In genomic region chr5:111054848-111055428, GRCm38 (mm10) we compare ENCODE assay signal across 12 mouse cellular contexts.
DNase-seq lines count a peak whose midpoint lies in the region; ATAC-seq and TF ChIP-seq lines count a peak whose summit lies in the region.
"Had no signal": no experiment of that assay in that cellular context is flagged by ENCODE, and none has a peak within 500 bp of the region (broad histone marks: within the 10 kb centered on the region; RNA-seq: fewer than 3 reads in every experiment).

No protein-coding gene starts in this region.

- peak overlapping the region; percentile 15; the same call in 1 of the 2 replicates for H3K4me2 ChIP-seq in kidney, postnatal 0 days (ENCODE audit: low read length)
- peak overlapping the region; percentile 23; the same call in 1 of the 2 replicates for H3K4me2 ChIP-seq in intestine, embryonic 16.5 days (ENCODE audit: low read depth, low read length)
- H3K4me2 ChIP-seq in neural tube, embryonic 15.5 days: peak overlapping the region; percentile 49

- no peak overlapping the region for H3K9ac ChIP-seq in kidney, postnatal 0 days (ENCODE audit: low read depth, low read length)
- H3K9ac ChIP-seq in intestine, embryonic 16.5 days (ENCODE audit: low read depth, low read length): no peak overlapping the region
- no peak overlapping the region for H3K9ac ChIP-seq in neural tube, embryonic 15.5 days (replicated peaks)

- no peaks in the 10 kb centered on the region for H3K27me3 ChIP-seq in kidney, postnatal 0 days (ENCODE audit: insufficient read depth, low read length)
- H3K27me3 ChIP-seq in forebrain, embryonic 10.5 days (ENCODE audit: poor library complexity, severe bottlenecking): 0 out of 2 replicates have a peak, but pooled peaks cover 4% of the 10 kb centered on the region
- H3K27me3 ChIP-seq in intestine, embryonic 16.5 days (replicated peaks; ENCODE audit: control insufficient read depth, insufficient read depth, low read length): no peaks in the 10 kb centered on the region
- no peaks in the 10 kb centered on the region for H3K27me3 ChIP-seq in neural tube, embryonic 15.5 days (replicated peaks)

- WGBS in kidney, postnatal 0 days: 56% methylated on average over 17 of the region's 17 CpGs
- WGBS in forebrain, embryonic 10.5 days: 79% methylated on average over 17 of the region's 17 CpGs
- WGBS in intestine, embryonic 16.5 days: 41% methylated on average over 17 of the region's 17 CpGs
- 25% methylated on average over 17 of the region's 17 CpGs for WGBS in neural tube, embryonic 15.5 days

- TF ChIP-seq CTCF in kidney, postnatal 0 days (IDR thresholded peaks at IDR 0.05; ENCODE audit: low read depth): no peak

- H3K27ac ChIP-seq in kidney, postnatal 0 days: no peak overlapping the region
- peak overlapping the region; percentile 26; the same call in 1 of the 2 replicates for H3K27ac ChIP-seq in forebrain, embryonic 10.5 days
- no peak overlapping the region for H3K27ac ChIP-seq in intestine, embryonic 16.5 days (ENCODE audit: low read length)
- peak overlapping the region; percentile 81 for H3K27ac ChIP-seq in neural tube, embryonic 15.5 days (replicated peaks)

- ATAC-seq in kidney, postnatal 0 days (replicated peaks; ENCODE audit: low FRiP score, low read depth): no peak
- no peak for ATAC-seq in intestine, embryonic 16.5 days
- no peak for ATAC-seq in neural tube, embryonic 15.5 days (ENCODE audit: low FRiP score)
- ATAC-seq: activated CD4-positive, CD25-positive, alpha-beta regulatory T cell, adult 4 months; CD4-positive, CD25-positive, alpha-beta regulatory T cell, adult 4 months; inflammation-experienced regulatory T-cells, adult 6 months had no signal

- DNase-seq in kidney, postnatal 0 days (ENCODE audit: low spot score): no peak
- DNase-seq in kidney, postnatal 4 days: no peak
- no peak for DNase-seq in forebrain, embryonic 10.5 days (ENCODE audit: extremely low spot score, low spot score)
- no peak for DNase-seq in ovary, postnatal 10 days (ENCODE audit: low spot score)
- DNase-seq in layer of hippocampus, adult 9-11 months: no peak
- no peak for DNase-seq in heart, adult 11 months
- DNase-seq: cerebellum, adult 2 months had no signal

- no peaks in the 10 kb centered on the region for H3K36me3 ChIP-seq in kidney, postnatal 0 days (ENCODE audit: insufficient read depth, low read length)
- 0 out of 2 replicates have a peak, but pooled peaks cover 3% of the 10 kb centered on the region for H3K36me3 ChIP-seq in forebrain, embryonic 10.5 days (replicated peaks)
- no peaks in the 10 kb centered on the region for H3K36me3 ChIP-seq in intestine, embryonic 16.5 days (ENCODE audit: control insufficient read depth, insufficient read depth, low read length)
- H3K36me3 ChIP-seq in neural tube, embryonic 15.5 days: no peaks in the 10 kb centered on the region

- H3K4me1 ChIP-seq in kidney, postnatal 0 days (replicated peaks; ENCODE audit: insufficient read depth, low read length): peaks cover 16% of the 10 kb centered on the region
- H3K4me1 ChIP-seq in forebrain, embryonic 10.5 days: peaks cover 59% of the 10 kb centered on the region
- H3K4me1 ChIP-seq in intestine, embryonic 16.5 days (ENCODE audit: control insufficient read depth, insufficient read depth, low read length): peaks cover 9% of the 10 kb centered on the region
- H3K4me1 ChIP-seq in neural tube, embryonic 15.5 days: peaks cover 67% of the 10 kb centered on the region

- H3K9me3 ChIP-seq in kidney, postnatal 0 days (replicated peaks; ENCODE audit: low read length): no peaks in the 10 kb centered on the region
- H3K9me3 ChIP-seq in forebrain, embryonic 10.5 days: 0 out of 2 replicates have a peak, but pooled peaks cover 4% of the 10 kb centered on the region
- H3K9me3 ChIP-seq in intestine, embryonic 16.5 days (ENCODE audit: control insufficient read depth, low read length): no peaks in the 10 kb centered on the region
- H3K9me3 ChIP-seq in neural tube, embryonic 15.5 days (replicated peaks): no peaks in the 10 kb centered on the region

- no peak overlapping the region for H3K4me3 ChIP-seq in kidney, postnatal 0 days (replicated peaks; ENCODE audit: low read depth, low read length)
- no peak overlapping the region for H3K4me3 ChIP-seq in forebrain, embryonic 10.5 days
- no peak overlapping the region for H3K4me3 ChIP-seq in intestine, embryonic 16.5 days (ENCODE audit: low read length)
- H3K4me3 ChIP-seq in neural tube, embryonic 15.5 days (replicated peaks): no peak overlapping the region; the same call in 1 of the 2 replicates

Comparison
In these comparisons a context has a peak if more than half of its experiments do, and no peak if none do; other contexts are left out.
1. H3K27ac ChIP-seq: peak in forebrain, embryonic 10.5 days (single experiment) and neural tube, embryonic 15.5 days (single experiment); none in kidney, postnatal 0 days (single experiment) and intestine, embryonic 16.5 days (single experiment).
2. Peak in every context shown above with its lines, with median percentiles within 50 percentile points of each other: H3K4me2 ChIP-seq.